Mouse (Mus musculus) left cerebral cortex, adult 11 months (tissue): ENCODE results near the gene Arrb2.
A peak's percentile ranks its signal among the peaks of the same experiment; 100 is the strongest.
"Not testable (repeated sequence)": the region's sequence is repeated elsewhere in the genome, so short reads cannot be mapped to it uniquely, and the experiment has no call there.

ENCODE experiments used
- DNase-seq: peaks from one replicate; pipeline ENCODE4 v3.0.0; 2022; ENCODE audit warnings: low spot score

Arrb2 gene

GRCm38 (mm10) chr11:70446756-70447155, 14.3 kb downstream of the Arrb2 start:
- DNase-seq = no peak

GRCm38 (mm10) chr11:70447373-70447772, 14.9 kb downstream of the Arrb2 start:
- no peak for DNase-seq

- no peak for DNase-seq
These were observed 18.5 kb downstream of the Arrb2 start for GRCm38 (mm10) chr11:70450926-70451325.

- DNase-seq = peak; percentile 90
These were observed 19.5 kb downstream of the Arrb2 start, which contains the start of gene Med11 for GRCm38 (mm10) chr11:70451797-70452498. Gene Med11, plus strand, starts transcription at chr11:70451919.

- DNase-seq = no peak
These were observed 21.0 kb downstream of the Arrb2 start for GRCm38 (mm10) chr11:70453261-70454044.

- no peak for DNase-seq
These were observed 26.5 kb downstream of the Arrb2 start, which contains the start of gene Zmynd15 for GRCm38 (mm10) chr11:70458688-70459600. Gene Zmynd15, plus strand, starts transcription at chr11:70459433.

- no peak for DNase-seq
These were observed 27.2 kb downstream of the Arrb2 start, which contains the start of gene Cxcl16 for GRCm38 (mm10) chr11:70459601-70460101. Gene Cxcl16, minus strand, starts transcription at chr11:70459984.

- DNase-seq = no peak
These were observed 31.5 kb downstream of the Arrb2 start for GRCm38 (mm10) chr11:70463970-70464369.

GRCm38 (mm10) chr11:70465211-70465610, 32.8 kb downstream of the Arrb2 start:
- DNase-seq = no peak

- DNase-seq = no peak
These were observed 33.4 kb downstream of the Arrb2 start for GRCm38 (mm10) chr11:70465824-70466223.

- DNase-seq = no peak
These were observed 35.6 kb downstream of the Arrb2 start for GRCm38 (mm10) chr11:70467902-70468619.

- DNase-seq = no peak
These were observed 37.3 kb downstream of the Arrb2 start for GRCm38 (mm10) chr11:70469764-70470163.

GRCm38 (mm10) chr11:70472716-70473115, 40.3 kb downstream of the Arrb2 start:
- no peak for DNase-seq

- DNase-seq = not testable (repeated sequence)
These were observed 40.9 kb downstream of the Arrb2 start for GRCm38 (mm10) chr11:70473291-70473690.

GRCm38 (mm10) chr11:70474872-70475534, 42.6 kb downstream of the Arrb2 start:
- DNase-seq = no peak

- no peak for DNase-seq
These were observed 53.1 kb downstream of the Arrb2 start for GRCm38 (mm10) chr11:70485498-70485897.

GRCm38 (mm10) chr11:70487816-70488215, 55.4 kb downstream of the Arrb2 start:
- DNase-seq = no peak

GRCm38 (mm10) chr11:70489138-70489537, 56.7 kb downstream of the Arrb2 start:
- DNase-seq = no peak

GRCm38 (mm10) chr11:70489684-70490083, 57.2 kb downstream of the Arrb2 start:
- no peak for DNase-seq
